Mouse (Mus musculus) liver, embryonic 11.5 days (tissue): ENCODE results near the gene Nktr. TPM values are rescaled to one million over a fixed set of nuclear protein-coding genes. Genes with fewer than 3 reads are reported as not detected.
A peak's percentile ranks its signal among the peaks of the same experiment; 100 is the strongest.

Source experiments
- ATAC-seq: fragments of 200-750 bp; cut with Nextera tagmentation; replicated peaks from 2 replicates; pipeline ENCODE4 v1.8.0; 2017; ENCODE audit warnings: moderate number of reproducible peaks, mild to moderate bottlenecking, moderate TSS enrichment, moderate library complexity; ENCODE audit not compliant: low FRiP score
- DNase-seq: peaks from one replicate; pipeline ENCODE4 v3.0.0-alpha.2; 2017; ENCODE audit warnings: low spot score
- H3K27ac ChIP-seq: fragments of 300-500 bp; sonication (generic); 2 replicates; pipeline ENCODE4 v1.5.1; 2014; ENCODE audit warnings: mild to moderate bottlenecking, low read depth, low read length, control low read depth
- H3K27me3 ChIP-seq: fragments of 300-500 bp; sonication (generic); replicated peaks from 2 replicates; pipeline ENCODE4 v1.6.1; 2014; ENCODE audit warnings: low read length, mixed read lengths; ENCODE audit not compliant: control insufficient read depth, insufficient read depth
- H3K36me3 ChIP-seq: fragments of 300-500 bp; sonication (generic); 2 replicates; pipeline ENCODE4 v1.6.1; 2014; ENCODE audit warnings: mild to moderate bottlenecking, low read length, moderate library complexity, mixed read lengths; ENCODE audit not compliant: control insufficient read depth, insufficient read depth
- H3K4me1 ChIP-seq: fragments of 300-500 bp; sonication (generic); replicated peaks from 2 replicates; pipeline ENCODE4 v1.6.1; 2014; ENCODE audit warnings: low read length, mixed read lengths; ENCODE audit not compliant: control insufficient read depth, insufficient read depth
- H3K4me2 ChIP-seq: fragments of 300-500 bp; sonication (generic); 2 replicates; pipeline ENCODE4 v1.6.1; 2014; ENCODE audit warnings: mild to moderate bottlenecking, control low read depth, moderate library complexity
- H3K4me3 ChIP-seq: fragments of 300-500 bp; sonication (generic); 2 replicates; pipeline ENCODE4 v1.5.1; 2014; ENCODE audit warnings: low read depth, low read length, control low read depth
- H3K9ac ChIP-seq: fragments of 300-500 bp; sonication (generic); 2 replicates; pipeline ENCODE4 v1.6.1; 2014; ENCODE audit warnings: low read depth, low read length, control low read depth
- H3K9me3 ChIP-seq: fragments of 300-500 bp; sonication (generic); 2 replicates; pipeline ENCODE4 v1.6.1; 2016; ENCODE audit warnings: low read length, inconsistent platforms, mixed read lengths; ENCODE audit not compliant: control insufficient read depth
- WGBS: fragments of 180-500 bp; shearing (Covaris S2); extraction: QIAGEN DNeasy Blood & Tissue Kit; methylation state at CpG from one replicate; pipeline ENCODE4 v1.1.7; 2014; 5-methylcytosine and 5-hydroxymethylcytosine counted together
- polyA plus RNA-seq: library from polyadenylated mRNA; unstranded; fragments of >200 nt; fragmentation: Nextera tagmentation; extraction: Ambion mirVana; gene quantifications from 2 replicates; pipeline ENCODE4 v1.2.1, GENCODE M21; 2014

The Nktr gene
- 47.3 and 48.2 TPM in 2 replicates for polyA plus RNA-seq

DNA sequence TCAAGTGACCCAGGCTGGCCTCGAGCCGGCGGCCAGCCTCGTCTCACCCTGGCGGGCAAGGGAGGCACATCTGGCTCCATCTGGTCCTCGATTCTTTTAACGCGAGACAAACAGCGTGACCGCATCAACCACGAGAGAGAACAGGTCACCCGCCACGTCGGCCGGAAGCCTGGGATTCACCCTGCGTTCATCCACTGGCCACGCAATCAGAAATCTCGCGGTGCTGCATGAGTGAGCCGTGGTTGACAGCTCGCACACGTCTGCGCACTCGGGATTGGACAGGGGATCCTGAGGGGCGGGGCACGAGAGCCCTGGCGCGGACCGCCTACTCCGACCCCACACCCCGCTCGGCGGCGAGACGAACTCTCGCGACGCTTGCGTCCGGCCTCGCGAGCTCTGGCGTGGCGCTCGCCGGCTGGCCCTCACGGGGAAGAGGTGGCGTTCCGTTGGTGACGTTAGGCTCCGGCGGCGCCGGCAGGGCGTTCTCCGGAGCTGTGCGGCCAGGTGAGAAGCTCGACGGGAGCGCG is at the start of gene Nktr:
Gene Nktr, plus strand, starts transcription at position 378 of the 527 bp plus-strand sequence.
- Histone ChIP-seq H3K9me3 (no peaks in the 10 kb centered on the region), H3K27me3 (no peaks in the 10 kb centered on the region), H3K9ac (peak within 1 kb of the TSS; percentile 91), H3K4me3 (peak within 1 kb of the TSS; percentile 82), H3K4me1 (peaks cover 4% of the 10 kb centered on the region; the same call in 1 of the 2 replicates), H3K27ac (peak within 1 kb of the TSS; percentile 96), H3K4me2 (peak within 1 kb of the TSS; percentile 90), H3K36me3 (peaks cover 3% of the 10 kb centered on the region; the same call in 1 of the 2 replicates)
- under 1% methylated on average over 61 of the region's 61 CpGs for WGBS
- DNase-seq (peak; percentile 96), ATAC-seq (peak; percentile 99)

GRCm38 (mm10) chr9:121669348-121669791 is 49.6 kb upstream of the Nktr start:
- Histone ChIP-seq H3K9me3 (no peaks in the 10 kb centered on the region), H3K27ac (no peak overlapping the region), H3K27me3 (peaks cover 43% of the 10 kb centered on the region), H3K4me3 (peak overlapping the region; percentile 29), H3K4me1 (peaks cover 12% of the 10 kb centered on the region), H3K4me2 (peak overlapping the region; percentile 67), H3K9ac (no peak overlapping the region), H3K36me3 (no peaks in the 10 kb centered on the region)
- WGBS, result 2% methylated on average over 28 of the region's 28 CpGs
- DNase-seq (peak; percentile 74), ATAC-seq (peak; percentile 31; the same call in 1 of the 2 replicates)

GRCm38 (mm10) chr9:121671300-121671699 is 47.7 kb upstream of the Nktr start:
- H3K9me3 ChIP-seq, result no peaks in the 10 kb centered on the region
- no peak overlapping the region for H3K27ac ChIP-seq
- H3K4me2 ChIP-seq, result no peak overlapping the region
- no peaks in the 10 kb centered on the region for H3K36me3 ChIP-seq
- ATAC-seq (no peak; the same call in 1 of the 2 replicates), DNase-seq (no peak)
- no peak overlapping the region for H3K4me3 ChIP-seq
- H3K27me3 ChIP-seq, result peaks cover 43% of the 10 kb centered on the region
- WGBS, result 22% methylated on average over 7 of the region's 7 CpGs
- H3K4me1 ChIP-seq, result peaks cover 12% of the 10 kb centered on the region
- H3K9ac ChIP-seq, result no peak overlapping the region

DNA sequence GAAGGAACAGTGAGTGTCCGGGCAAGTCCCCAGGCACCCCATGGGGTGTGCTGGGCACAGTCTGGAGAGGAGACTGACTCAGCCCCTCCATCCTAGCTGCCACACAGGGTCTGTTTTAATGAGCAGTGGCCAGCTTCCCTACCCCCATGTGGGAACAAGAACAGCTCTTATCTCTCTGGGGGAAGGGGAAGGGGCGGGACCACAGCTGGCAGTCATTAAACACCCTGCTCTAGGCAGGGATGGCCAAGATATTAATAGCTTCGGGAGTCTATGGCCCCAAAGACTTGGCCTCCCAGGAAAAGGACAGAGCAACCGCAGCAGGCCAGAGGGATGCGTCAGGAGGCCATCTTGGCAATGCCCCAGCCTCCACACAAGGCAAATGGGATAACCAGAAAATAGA is 46.7 kb upstream of the Nktr start:
- 25% methylated on average over 5 of the region's 5 CpGs for WGBS
- no peak overlapping the region for H3K27ac ChIP-seq

GRCm38 (mm10) chr9:121673716-121674115 is 45.3 kb upstream of the Nktr start:
- peaks cover 20% of the 10 kb centered on the region for H3K4me1 ChIP-seq
- H3K9ac ChIP-seq, result no peak overlapping the region
- no peak overlapping the region for H3K4me2 ChIP-seq
- no peak overlapping the region for H3K27ac ChIP-seq
- no peak for DNase-seq
- WGBS, result 86% methylated on average over 5 of the region's 5 CpGs
- H3K4me3 ChIP-seq, result no peak overlapping the region
- no peaks in the 10 kb centered on the region for H3K36me3 ChIP-seq
- H3K27me3 ChIP-seq, result peaks cover 23% of the 10 kb centered on the region
- H3K9me3 ChIP-seq, result no peaks in the 10 kb centered on the region
- no peak for ATAC-seq

More for the DNA sequence above, 46.7 kb upstream of the Nktr start:
- H3K27me3 ChIP-seq, result peaks cover 34% of the 10 kb centered on the region
- no peak overlapping the region for H3K4me3 ChIP-seq
- DNase-seq (no peak), ATAC-seq (peak; percentile 52; the same call in 1 of the 2 replicates)
- H3K4me2 ChIP-seq, result no peak overlapping the region
- H3K4me1 ChIP-seq, result peaks cover 18% of the 10 kb centered on the region
- H3K9me3 ChIP-seq, result no peaks in the 10 kb centered on the region
- no peak overlapping the region for H3K9ac ChIP-seq
- H3K36me3 ChIP-seq, result no peaks in the 10 kb centered on the region

GRCm38 (mm10) chr9:121675011-121675410 is 44.0 kb upstream of the Nktr start:
- H3K4me3 ChIP-seq, result no peak overlapping the region
- WGBS, result 58% methylated on average over 9 of the region's 9 CpGs
- no peaks in the 10 kb centered on the region for H3K36me3 ChIP-seq
- no peak overlapping the region for H3K4me2 ChIP-seq
- ATAC-seq (no peak), DNase-seq (no peak)
- H3K4me1 ChIP-seq, result peaks cover 20% of the 10 kb centered on the region
- H3K27ac ChIP-seq, result no peak overlapping the region
- H3K9ac ChIP-seq, result no peak overlapping the region
- H3K9me3 ChIP-seq, result no peaks in the 10 kb centered on the region
- peaks cover 10% of the 10 kb centered on the region for H3K27me3 ChIP-seq

DNA sequence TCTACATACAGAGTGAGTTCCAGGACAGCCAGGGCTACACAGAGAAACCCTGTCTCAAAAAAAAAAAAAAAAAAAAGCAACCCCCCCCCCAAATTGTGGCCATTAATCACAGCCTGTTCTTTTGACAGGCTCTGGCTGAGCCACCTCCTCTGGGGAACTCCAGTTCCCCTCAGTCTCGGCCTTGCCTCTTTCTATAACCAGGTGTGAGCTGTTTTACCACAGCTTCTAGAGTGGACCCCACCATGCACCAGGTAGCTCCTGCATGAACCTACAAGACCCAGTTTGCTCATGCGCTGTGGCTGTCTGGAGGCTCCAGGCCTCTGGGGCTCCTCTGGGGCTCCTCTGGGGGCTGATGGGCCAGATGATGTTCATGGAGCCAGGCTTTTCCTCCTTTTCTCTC is 43.4 kb upstream of the Nktr start:
- 73% methylated on average over 2 of the region's 2 CpGs for WGBS
- Histone ChIP-seq H3K9ac (no peak overlapping the region), H3K4me1 (peaks cover 20% of the 10 kb centered on the region), H3K4me2 (no peak overlapping the region), H3K27ac (no peak overlapping the region), H3K9me3 (no peaks in the 10 kb centered on the region), H3K36me3 (no peaks in the 10 kb centered on the region), H3K27me3 (peaks cover 6% of the 10 kb centered on the region), H3K4me3 (no peak overlapping the region)
- DNase-seq (no peak), ATAC-seq (no peak)

GRCm38 (mm10) chr9:121677069-121677468 is 41.9 kb upstream of the Nktr start:
- Histone ChIP-seq H3K9ac (no peak overlapping the region), H3K4me1 (peaks cover 16% of the 10 kb centered on the region), H3K27ac (no peak overlapping the region), H3K27me3 (peaks cover 3% of the 10 kb centered on the region; the same call in 1 of the 2 replicates), H3K4me3 (no peak overlapping the region), H3K9me3 (no peaks in the 10 kb centered on the region), H3K36me3 (no peaks in the 10 kb centered on the region), H3K4me2 (no peak overlapping the region)
- ATAC-seq (no peak), DNase-seq (no peak)
- 16% methylated on average over 4 of the region's 4 CpGs for WGBS

DNA sequence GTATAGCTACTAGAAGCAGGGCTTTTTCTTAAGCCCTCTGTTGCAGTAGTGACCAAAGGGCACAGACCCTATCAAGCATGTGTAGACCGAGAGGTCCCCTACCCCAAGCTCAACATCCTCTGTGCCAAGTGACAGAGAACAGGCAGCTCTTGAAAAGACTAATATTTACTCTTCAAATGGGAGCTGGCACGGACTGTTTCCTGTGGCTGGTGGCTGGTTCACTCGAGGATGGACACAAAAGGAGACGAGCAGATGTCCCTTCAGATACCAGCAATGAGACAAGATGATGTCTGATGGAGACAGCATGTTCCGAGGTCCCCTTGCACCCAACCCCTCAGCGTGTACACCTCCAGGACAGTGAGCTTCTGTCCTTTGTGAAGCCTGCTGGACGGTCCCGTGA is 41.5 kb upstream of the Nktr start:
- ATAC-seq (no peak), DNase-seq (no peak)
- 41% methylated on average over 8 of the region's 8 CpGs for WGBS
- Histone ChIP-seq H3K9me3 (no peaks in the 10 kb centered on the region), H3K36me3 (no peaks in the 10 kb centered on the region), H3K27ac (no peak overlapping the region), H3K27me3 (peaks cover 3% of the 10 kb centered on the region; the same call in 1 of the 2 replicates), H3K9ac (no peak overlapping the region), H3K4me3 (no peak overlapping the region), H3K4me1 (peaks cover 12% of the 10 kb centered on the region), H3K4me2 (no peak overlapping the region)
